Mouse (Mus musculus) midbrain, postnatal 0 days (tissue): ENCODE measurements around the gene Skor1. TPM values are rescaled to one million over a fixed set of nuclear protein-coding genes. Genes with fewer than 3 reads are reported as not detected.

Experiments used
- ATAC-seq: fragments of 200-750 bp; cut with Nextera tagmentation; 2 replicates; pipeline ENCODE4 v1.8.0; 2017; ENCODE audit warnings: moderate number of reproducible peaks, mild to moderate bottlenecking, moderate TSS enrichment, moderate library complexity; ENCODE audit not compliant: low FRiP score
- DNase-seq: peaks from one replicate; pipeline ENCODE4 v3.0.0-alpha.2; 2015; ENCODE audit warnings: low spot score
- H3K27ac ChIP-seq: fragments of 300-500 bp; sonication (generic); 2 replicates; pipeline ENCODE4 v1.5.1; 2014; ENCODE audit warnings: low read depth, mild to moderate bottlenecking, low read length, mixed read lengths
- H3K27me3 ChIP-seq: fragments of 300-500 bp; sonication (generic); 2 replicates; pipeline ENCODE4 v1.6.1; 2014; ENCODE audit warnings: low read length, control low read depth, mixed read lengths; ENCODE audit not compliant: insufficient read depth
- H3K36me3 ChIP-seq: fragments of 300-500 bp; sonication (generic); 2 replicates; pipeline ENCODE4 v1.6.1; 2014; ENCODE audit warnings: low read length, control low read depth, mixed read lengths; ENCODE audit not compliant: insufficient read depth
- H3K4me1 ChIP-seq: fragments of 300-500 bp; sonication (generic); 2 replicates; pipeline ENCODE4 v1.6.1; 2014; ENCODE audit warnings: mild to moderate bottlenecking, control low read depth, antibody characterized with exemption, low read length, mixed read lengths; ENCODE audit not compliant: insufficient read depth
- H3K4me2 ChIP-seq: fragments of 300-500 bp; sonication (generic); 2 replicates; pipeline ENCODE4 v1.6.1; 2014; ENCODE audit warnings: low read depth, mild to moderate bottlenecking, low read length, mixed read lengths; ENCODE audit not compliant: poor library complexity, severe bottlenecking
- H3K4me3 ChIP-seq: fragments of 300-500 bp; sonication (generic); 2 replicates; pipeline ENCODE4 v1.5.1; 2014; ENCODE audit warnings: low read depth, mild to moderate bottlenecking, low read length, moderate library complexity
- H3K9ac ChIP-seq: fragments of 300-500 bp; sonication (generic); replicated peaks from 2 replicates; pipeline ENCODE4 v1.6.1; 2014; ENCODE audit warnings: mild to moderate bottlenecking, low read length, moderate library complexity, mixed read lengths; ENCODE audit not compliant: poor library complexity, severe bottlenecking
- H3K9me3 ChIP-seq: fragments of 300-500 bp; sonication (generic); 2 replicates; pipeline ENCODE4 v1.6.1; 2016; ENCODE audit warnings: low read length, control low read depth
- CTCF ChIP-seq: IDR thresholded peaks from 2 replicates; pipeline ENCODE4 v1.5.1; 2016; ENCODE audit warnings: antibody characterized with exemption, mild to moderate bottlenecking
- WGBS: fragments of 180-500 bp; shearing (Covaris S2); extraction: QIAGEN DNeasy Blood & Tissue Kit; methylation state at CpG from one replicate; pipeline ENCODE4 v1.1.7; 2014; 5-methylcytosine and 5-hydroxymethylcytosine counted together
- polyA plus RNA-seq: library from polyadenylated mRNA; unstranded; fragments of >200 nt; fragmentation: Nextera tagmentation; extraction: Ambion mirVana; gene quantifications from 2 replicates; pipeline ENCODE4 v1.2.1, GENCODE M21; 2015
- total RNA-seq: library from RNA; depleted of rRNA; stranded (reverse); fragments of >200 nt; gene quantifications from 2 replicates; pipeline ENCODE4 v1.2.3, GENCODE M21; 2014

The Skor1 gene
- total and polyA plus RNA-seq, 2 experiments from 2014 or later = 0.26 to 5.5 TPM

DNA sequence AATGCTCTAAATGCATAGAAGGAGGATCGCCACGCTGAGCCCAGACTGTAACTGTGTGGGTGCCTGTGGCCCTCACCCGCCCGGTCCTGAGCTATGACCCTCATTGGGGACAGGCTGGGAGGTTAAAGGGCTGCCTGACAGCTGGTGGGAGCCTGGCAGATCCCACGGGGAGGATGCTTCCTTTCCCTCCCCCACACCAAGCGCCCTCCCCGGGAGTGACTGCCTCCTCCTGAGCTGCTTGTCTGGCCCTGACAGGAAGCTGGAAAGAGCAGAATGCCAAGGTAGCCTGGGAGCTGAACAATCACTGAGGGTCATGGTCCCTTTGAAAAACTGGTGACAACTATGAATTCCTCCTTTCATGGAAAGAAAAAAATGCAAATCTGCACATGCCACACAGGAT, 38.5 kb upstream of the Skor1 start:
- WGBS = 15% methylated on average over 7 of the region's 7 CpGs
- H3K9ac ChIP-seq = no peak overlapping the region
- H3K4me2 ChIP-seq = no peak overlapping the region
- no peak for ATAC-seq
- DNase-seq = no peak
- H3K27ac ChIP-seq = no peak overlapping the region
- no peak for TF ChIP-seq CTCF
- H3K9me3 ChIP-seq = no peaks in the 10 kb centered on the region
- no peaks in the 10 kb centered on the region for H3K27me3 ChIP-seq
- 0 out of 2 replicates have a peak, but pooled peaks cover 3% of the 10 kb centered on the region for H3K4me1 ChIP-seq
- no peak overlapping the region for H3K4me3 ChIP-seq
- H3K36me3 ChIP-seq = no peaks in the 10 kb centered on the region

DNA sequence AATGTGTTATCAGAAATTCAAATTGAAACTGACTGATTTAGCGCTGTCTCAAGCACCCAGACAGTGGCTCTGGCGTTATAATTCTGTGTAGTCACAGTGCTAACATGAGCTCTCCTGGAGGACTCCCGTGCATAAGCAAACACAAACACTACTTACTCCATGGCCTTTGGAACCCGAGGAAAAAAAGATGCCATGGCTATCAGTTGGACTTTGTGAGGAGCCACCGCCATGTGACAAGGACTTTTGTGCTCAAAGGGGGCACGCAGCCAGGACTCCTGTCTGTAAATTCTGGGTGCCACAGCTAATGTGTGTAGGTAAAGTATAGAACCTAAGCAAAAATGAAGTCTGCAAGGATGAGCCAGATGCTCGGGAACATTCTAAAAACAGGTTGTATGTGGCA, 36.5 kb upstream of the Skor1 start:
- Histone ChIP-seq H3K4me1 (peaks cover 3% of the 10 kb centered on the region; the same call in 1 of the 2 replicates), H3K9me3 (no peaks in the 10 kb centered on the region), H3K27me3 (no peaks in the 10 kb centered on the region), H3K4me3 (no peak overlapping the region), H3K9ac (no peak overlapping the region), H3K36me3 (no peaks in the 10 kb centered on the region), H3K4me2 (no peak overlapping the region), H3K27ac (no peak overlapping the region)
- WGBS = 71% methylated on average over 7 of the region's 7 CpGs
- DNase-seq (no peak), ATAC-seq (no peak)
- no peak for TF ChIP-seq CTCF

DNA sequence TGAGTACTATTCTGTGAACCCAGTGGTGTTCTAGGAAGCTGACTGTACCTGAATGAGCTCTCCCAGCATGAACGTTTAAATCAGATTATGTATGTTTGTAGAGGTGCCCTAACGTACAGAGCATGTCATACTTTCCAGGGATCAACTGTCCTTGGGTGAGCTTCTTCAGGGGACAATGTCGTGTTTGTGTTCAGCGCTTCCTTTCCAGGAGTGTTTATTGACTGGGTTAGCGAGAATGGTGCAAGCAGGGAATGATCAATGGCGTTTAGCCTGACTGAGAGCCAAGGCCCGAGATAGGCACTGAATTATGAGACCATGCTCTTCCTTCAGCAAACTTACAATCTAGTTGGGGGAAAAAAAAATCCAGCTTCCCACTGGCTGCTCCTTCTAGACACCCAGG, 35.1 kb upstream of the Skor1 start:
- no peak for TF ChIP-seq CTCF
- no peaks in the 10 kb centered on the region for H3K27me3 ChIP-seq
- WGBS = 70% methylated on average over 7 of the region's 7 CpGs
- DNase-seq (no peak), ATAC-seq (no peak)
- H3K4me3 ChIP-seq = no peak overlapping the region
- no peaks in the 10 kb centered on the region for H3K9me3 ChIP-seq
- no peak overlapping the region for H3K4me2 ChIP-seq
- no peak overlapping the region for H3K27ac ChIP-seq
- H3K36me3 ChIP-seq = no peaks in the 10 kb centered on the region
- peaks cover 3% of the 10 kb centered on the region; the same call in 1 of the 2 replicates for H3K4me1 ChIP-seq
- no peak overlapping the region for H3K9ac ChIP-seq

GRCm38 (mm10) chr9:63182306-63182960, 33.7 kb upstream of the Skor1 start:
- Histone ChIP-seq H3K4me3 (no peak overlapping the region), H3K9ac (no peak overlapping the region), H3K4me2 (no peak overlapping the region), H3K27ac (no peak overlapping the region), H3K9me3 (no peaks in the 10 kb centered on the region), H3K36me3 (no peaks in the 10 kb centered on the region), H3K27me3 (no peaks in the 10 kb centered on the region), H3K4me1 (peaks cover 2% of the 10 kb centered on the region; the same call in 1 of the 2 replicates)
- no peak for ATAC-seq
- WGBS = 29% methylated on average over 14 of the region's 14 CpGs
- no peak; the same call in 1 of the 2 replicates for TF ChIP-seq CTCF
- no peak for DNase-seq

DNA sequence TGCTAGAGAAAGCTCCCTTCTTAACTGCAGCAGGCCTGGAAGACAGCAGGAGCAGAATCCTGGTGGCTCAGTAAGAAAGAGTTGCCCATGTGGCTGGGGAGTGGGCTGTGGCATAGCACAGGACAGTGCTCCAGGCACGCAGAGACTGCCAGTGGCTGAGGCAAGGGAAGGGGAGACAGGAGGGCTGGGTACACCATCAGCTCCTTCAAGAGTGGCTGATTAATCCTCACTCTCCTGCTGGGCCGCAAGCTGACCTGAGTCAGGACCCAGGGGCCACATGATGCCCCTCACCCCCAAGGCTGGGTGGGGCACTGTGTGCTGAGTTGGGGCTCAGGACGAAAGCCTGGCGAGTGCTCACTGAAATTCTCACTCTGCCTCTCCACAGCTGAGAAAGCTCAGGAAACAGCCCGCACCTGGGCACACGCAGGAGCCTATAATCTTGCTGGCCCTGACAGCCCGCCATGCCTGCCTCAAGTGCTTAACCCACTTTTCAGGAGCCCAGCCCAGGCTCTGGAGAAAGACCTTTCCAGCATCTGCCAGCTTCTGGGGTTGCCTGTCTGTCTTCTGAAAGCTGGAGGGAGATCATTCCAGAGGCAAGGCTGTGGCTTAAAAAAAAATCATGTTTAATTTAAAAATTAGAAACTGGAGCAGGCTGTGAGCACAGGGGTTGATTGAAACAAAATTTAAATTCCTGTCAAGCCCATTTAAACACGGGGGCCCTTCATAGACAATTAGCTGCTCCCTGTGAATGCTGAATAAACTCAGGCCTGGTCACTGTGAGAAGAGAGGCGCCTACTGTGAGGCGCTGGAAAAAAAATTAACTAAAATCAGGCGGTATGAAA, 32.8 kb upstream of the Skor1 start:
- Histone ChIP-seq H3K4me2 (no peak overlapping the region), H3K4me3 (no peak overlapping the region), H3K4me1 (no peaks in the 10 kb centered on the region; the same call in 1 of the 2 replicates), H3K9ac (no peak overlapping the region), H3K9me3 (no peaks in the 10 kb centered on the region), H3K27ac (no peak overlapping the region), H3K27me3 (no peaks in the 10 kb centered on the region), H3K36me3 (no peaks in the 10 kb centered on the region)
- DNase-seq (no peak), ATAC-seq (no peak)
- 43% methylated on average over 11 of the region's 11 CpGs for WGBS
- TF ChIP-seq CTCF = no peak

GRCm38 (mm10) chr9:63178296-63178695, 29.5 kb upstream of the Skor1 start:
- ATAC-seq = no peak
- no peaks in the 10 kb centered on the region for H3K9me3 ChIP-seq
- H3K4me3 ChIP-seq = no peak overlapping the region
- H3K27me3 ChIP-seq = no peaks in the 10 kb centered on the region
- H3K27ac ChIP-seq = no peak overlapping the region
- H3K36me3 ChIP-seq = no peaks in the 10 kb centered on the region
- no peaks in the 10 kb centered on the region; the same call in 1 of the 2 replicates for H3K4me1 ChIP-seq
- DNase-seq = no peak
- TF ChIP-seq CTCF = no peak
- H3K9ac ChIP-seq = no peak overlapping the region
- no peak overlapping the region for H3K4me2 ChIP-seq
- WGBS = 91% methylated on average over 8 of the region's 8 CpGs
